Mouse (Mus musculus): ENCODE measurements at regions not wholly inside any gene's neighbourhood (a gene's known extent, or its start where the extent isn't known, plus 50 kb on each side); places are given as distances from the start of the nearest gene placed in this dataset.

DNA sequence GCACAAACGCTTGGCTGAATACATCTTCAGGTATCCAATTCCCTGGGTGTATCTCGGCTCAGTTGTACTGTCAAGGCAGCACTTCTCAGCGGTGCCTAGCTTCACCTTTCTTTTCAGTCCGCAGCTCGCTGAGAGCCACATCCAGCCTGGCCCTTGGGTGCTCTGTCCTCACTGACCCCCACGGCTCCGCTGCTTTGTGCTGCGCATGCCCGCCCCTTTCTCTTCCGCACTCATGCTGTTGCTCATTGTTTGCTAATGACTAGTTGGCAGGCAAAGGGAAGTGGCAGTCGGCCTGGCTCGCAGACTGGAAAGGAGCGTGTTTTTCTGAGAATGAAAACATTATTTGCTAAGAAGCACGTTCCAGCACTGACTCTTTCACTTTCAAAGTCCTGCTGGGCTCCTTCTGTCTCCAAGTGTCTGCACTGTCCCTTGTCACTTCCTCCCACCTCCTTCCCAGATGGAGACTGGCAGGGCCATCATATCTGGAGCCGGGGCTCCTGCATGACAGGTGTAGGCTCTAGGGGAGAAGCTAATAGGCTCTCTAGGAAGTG lies 146.7 kb upstream of the Kif2a start:
- H3K4me2 ChIP-seq (ENCODE audit: low read depth, low read length), result peak overlapping the region; percentile 64
- no peaks in the 10 kb centered on the region for H3K4me1 ChIP-seq (ENCODE audit: control insufficient read depth, insufficient read depth)
- no peaks in the 10 kb centered on the region for H3K9me3 ChIP-seq (replicated peaks; ENCODE audit: control insufficient read depth, low read length)
- TF ChIP-seq EP300 (IDR thresholded peaks at IDR 0.05; ENCODE audit: low read depth), result no peak
- no peak for TF ChIP-seq CTCF (IDR thresholded peaks at IDR 0.05; ENCODE audit: low read depth)
- DNase-seq (ENCODE audit: low spot score) (peak; percentile 40), ATAC-seq (ENCODE audit: insufficient read depth, low read depth) (peak; percentile 68)
- WGBS, result 13% methylated on average over 15 of the region's 15 CpGs
- H3K36me3 ChIP-seq (replicated peaks; ENCODE audit: control insufficient read depth, insufficient read depth, low read length), result no peaks in the 10 kb centered on the region
- no peaks in the 10 kb centered on the region for H3K27me3 ChIP-seq (ENCODE audit: control insufficient read depth, insufficient read depth, low read length)
- peak overlapping the region; percentile 35 for H3K4me3 ChIP-seq (ENCODE audit: low read depth, low read length)
- no peak overlapping the region for H3K27ac ChIP-seq (ENCODE audit: low read depth)
- no peak overlapping the region for H3K9ac ChIP-seq (replicated peaks; ENCODE audit: low read depth, low read length)

DNA sequence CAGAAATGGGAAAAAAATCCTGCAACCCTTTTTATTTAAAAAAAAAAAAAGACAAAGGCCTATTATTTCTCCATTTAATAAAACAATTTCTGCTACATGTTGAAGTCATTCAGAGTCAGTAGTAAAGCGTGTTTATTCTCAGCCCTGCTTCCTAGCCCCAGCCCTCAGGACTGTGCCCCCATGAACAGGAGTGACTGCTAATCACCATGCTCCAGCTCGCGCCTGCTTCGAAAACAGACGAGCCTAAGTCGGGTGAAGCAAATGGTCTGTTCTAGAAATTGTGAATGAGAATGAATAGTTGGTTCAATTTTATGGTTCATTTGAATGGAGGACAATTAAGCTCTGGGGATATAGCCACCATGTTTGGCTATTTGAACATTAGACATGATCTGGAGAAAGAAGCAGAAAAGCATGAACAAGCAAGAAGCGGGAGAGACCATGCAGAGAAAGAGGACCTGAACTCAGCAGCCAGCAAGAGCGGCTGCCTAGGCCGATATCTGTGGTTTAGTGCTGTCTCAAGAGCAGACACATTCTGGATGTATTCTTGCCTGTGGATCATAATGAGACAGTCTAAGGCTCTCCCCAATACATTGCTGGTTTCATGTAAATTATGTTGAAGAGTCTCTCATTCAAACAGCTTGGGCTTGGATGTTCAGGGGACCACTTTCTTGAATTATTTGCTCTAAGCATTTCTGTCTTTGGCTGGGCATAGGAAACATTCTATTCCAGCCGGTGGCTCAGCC lies 146.1 kb upstream of the Kif2a start:
- no peak for ATAC-seq (ENCODE audit: insufficient read depth, low read depth)
- 79% methylated on average over 10 of the region's 10 CpGs for WGBS
- Histone ChIP-seq H3K27me3 (ENCODE audit: control insufficient read depth, insufficient read depth, low read length) (no peaks in the 10 kb centered on the region), H3K4me2 (ENCODE audit: low read depth, low read length) (peak overlapping the region; percentile 64), H3K4me3 (ENCODE audit: low read depth, low read length) (peak overlapping the region; percentile 35), H3K9me3 (replicated peaks; ENCODE audit: control insufficient read depth, low read length) (no peaks in the 10 kb centered on the region), H3K4me1 (ENCODE audit: control insufficient read depth, insufficient read depth) (no peaks in the 10 kb centered on the region), H3K36me3 (replicated peaks; ENCODE audit: control insufficient read depth, insufficient read depth, low read length) (no peaks in the 10 kb centered on the region), H3K9ac (replicated peaks; ENCODE audit: low read depth, low read length) (no peak overlapping the region), H3K27ac (ENCODE audit: low read depth) (no peak overlapping the region)
- no peak for DNase-seq (ENCODE audit: low spot score)
- TF ChIP-seq CTCF (IDR thresholded peaks at IDR 0.05; ENCODE audit: low read depth) (no peak), EP300 (IDR thresholded peaks at IDR 0.05; ENCODE audit: low read depth) (no peak)

DNA sequence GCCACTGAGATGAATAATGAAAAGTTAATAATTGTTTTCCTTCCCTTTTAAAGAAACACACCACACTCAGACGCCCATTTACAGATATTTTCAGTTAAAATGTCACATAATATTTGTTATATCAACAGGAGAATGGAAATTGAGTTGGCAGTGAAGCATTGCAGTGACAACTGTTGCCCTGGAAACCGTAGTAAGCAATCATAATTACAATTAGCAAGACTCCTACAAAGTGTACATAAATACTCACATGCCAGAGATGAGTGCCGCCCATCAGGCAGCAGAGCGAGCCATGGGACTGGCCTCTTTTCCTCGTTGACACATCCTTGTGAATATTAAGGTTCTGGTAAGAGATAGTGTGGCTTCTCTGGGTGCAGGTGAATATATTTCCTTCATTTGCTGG lies 129.6 kb upstream of the Kif2a start:
- Histone ChIP-seq H3K4me3 (ENCODE audit: low read depth, low read length) (no peak overlapping the region), H3K9me3 (replicated peaks; ENCODE audit: control insufficient read depth, low read length) (no peaks in the 10 kb centered on the region), H3K36me3 (replicated peaks; ENCODE audit: control insufficient read depth, insufficient read depth, low read length) (no peaks in the 10 kb centered on the region), H3K4me2 (ENCODE audit: low read depth, low read length) (no peak overlapping the region), H3K9ac (replicated peaks; ENCODE audit: low read depth, low read length) (no peak overlapping the region), H3K4me1 (ENCODE audit: control insufficient read depth, insufficient read depth) (no peaks in the 10 kb centered on the region), H3K27ac (ENCODE audit: low read depth) (no peak overlapping the region), H3K27me3 (ENCODE audit: control insufficient read depth, insufficient read depth, low read length) (no peaks in the 10 kb centered on the region)
- 73% methylated on average over 5 of the region's 5 CpGs for WGBS
- DNase-seq (ENCODE audit: low spot score), result no peak
- ATAC-seq (ENCODE audit: insufficient read depth, low read depth), result no peak
- no peak for TF ChIP-seq CTCF (IDR thresholded peaks at IDR 0.05; ENCODE audit: low read depth)
- TF ChIP-seq EP300 (IDR thresholded peaks at IDR 0.05; ENCODE audit: low read depth), result no peak

DNA sequence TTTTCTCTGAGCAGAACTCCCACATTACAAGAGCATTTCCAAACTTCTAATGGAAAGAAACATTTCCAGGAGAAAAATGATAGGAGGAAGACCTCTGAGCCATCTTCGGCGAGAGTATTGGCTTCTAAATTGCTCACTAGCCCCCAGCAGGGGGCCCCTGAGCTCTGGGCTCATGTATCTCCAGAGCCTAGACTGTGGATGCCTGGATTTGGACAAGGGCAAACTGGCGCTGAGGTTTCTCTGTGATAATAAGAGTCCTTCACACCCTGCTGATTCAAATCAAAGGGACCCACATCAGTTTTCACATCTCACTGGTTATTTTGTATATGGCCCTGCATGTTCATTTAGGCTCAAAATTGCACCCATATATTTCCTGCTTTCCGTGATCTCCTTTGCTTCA lies 119.3 kb upstream of the Kif2a start:
- no peak overlapping the region for H3K4me3 ChIP-seq (ENCODE audit: low read depth, low read length)
- WGBS, result 44% methylated on average over 4 of the region's 4 CpGs
- DNase-seq (ENCODE audit: low spot score) (no peak), ATAC-seq (ENCODE audit: insufficient read depth, low read depth) (no peak)
- no peak overlapping the region for H3K9ac ChIP-seq (replicated peaks; ENCODE audit: low read depth, low read length)
- no peaks in the 10 kb centered on the region for H3K36me3 ChIP-seq (replicated peaks; ENCODE audit: control insufficient read depth, insufficient read depth, low read length)
- TF ChIP-seq EP300 (IDR thresholded peaks at IDR 0.05; ENCODE audit: low read depth) (no peak), CTCF (IDR thresholded peaks at IDR 0.05; ENCODE audit: low read depth) (no peak)
- H3K4me2 ChIP-seq (ENCODE audit: low read depth, low read length), result no peak overlapping the region
- H3K9me3 ChIP-seq (replicated peaks; ENCODE audit: control insufficient read depth, low read length), result no peaks in the 10 kb centered on the region
- no peaks in the 10 kb centered on the region for H3K4me1 ChIP-seq (ENCODE audit: control insufficient read depth, insufficient read depth)
- H3K27me3 ChIP-seq (ENCODE audit: control insufficient read depth, insufficient read depth, low read length), result no peaks in the 10 kb centered on the region
- no peak overlapping the region for H3K27ac ChIP-seq (ENCODE audit: low read depth)

DNA sequence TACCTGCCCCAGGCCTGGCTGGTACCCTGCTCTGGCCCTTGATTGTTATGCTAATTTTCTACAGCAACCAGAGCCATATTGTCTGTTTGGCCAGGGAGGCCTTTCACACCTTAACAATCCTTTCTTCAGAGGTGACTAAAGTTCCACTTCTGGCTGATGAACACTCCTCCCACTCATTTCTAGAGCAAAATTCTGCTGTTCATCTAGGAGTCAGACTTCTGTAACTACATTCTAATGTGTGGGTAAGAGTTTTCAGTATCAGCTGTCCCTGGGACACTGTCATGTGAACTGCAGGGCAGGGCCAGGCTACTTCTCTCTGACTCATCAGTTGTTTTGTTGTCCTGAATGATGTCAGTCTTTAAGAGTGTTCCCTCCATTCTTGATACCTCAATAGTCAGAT lies 112.2 kb upstream of the Kif2a start:
- H3K27me3 ChIP-seq (ENCODE audit: control insufficient read depth, insufficient read depth, low read length), result no peaks in the 10 kb centered on the region
- no peaks in the 10 kb centered on the region for H3K9me3 ChIP-seq (replicated peaks; ENCODE audit: control insufficient read depth, low read length)
- H3K4me2 ChIP-seq (ENCODE audit: low read depth, low read length), result no peak overlapping the region
- no peak overlapping the region for H3K27ac ChIP-seq (ENCODE audit: low read depth)
- H3K4me3 ChIP-seq (ENCODE audit: low read depth, low read length), result no peak overlapping the region
- TF ChIP-seq CTCF (IDR thresholded peaks at IDR 0.05; ENCODE audit: low read depth) (no peak), EP300 (IDR thresholded peaks at IDR 0.05; ENCODE audit: low read depth) (no peak)
- no peaks in the 10 kb centered on the region for H3K36me3 ChIP-seq (replicated peaks; ENCODE audit: control insufficient read depth, insufficient read depth, low read length)
- ATAC-seq (ENCODE audit: insufficient read depth, low read depth) (no peak), DNase-seq (ENCODE audit: low spot score) (no peak)
- no peaks in the 10 kb centered on the region for H3K4me1 ChIP-seq (ENCODE audit: control insufficient read depth, insufficient read depth)
- no peak overlapping the region for H3K9ac ChIP-seq (replicated peaks; ENCODE audit: low read depth, low read length)

DNA sequence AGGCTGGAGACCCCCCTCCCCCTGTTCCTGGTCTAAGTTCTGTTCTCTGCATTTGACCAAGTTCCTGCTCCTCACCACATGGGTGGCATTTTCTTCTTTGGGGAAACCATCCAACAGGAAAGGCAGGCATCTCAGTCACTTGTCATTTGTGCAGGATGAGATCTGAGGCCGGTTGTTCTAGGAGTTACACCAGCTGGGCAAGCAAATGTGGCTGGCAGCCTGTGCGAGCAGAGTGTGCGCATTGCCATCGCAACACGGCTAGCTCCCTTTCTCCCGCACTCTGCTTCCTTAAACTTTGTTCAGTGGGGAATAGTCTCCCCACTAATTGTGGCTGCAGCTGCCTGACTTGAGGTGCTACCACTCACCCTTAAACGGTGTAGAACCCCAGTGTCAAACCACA lies 104.7 kb upstream of the Kif2a start:
- Histone ChIP-seq H3K4me1 (ENCODE audit: control insufficient read depth, insufficient read depth) (no peaks in the 10 kb centered on the region), H3K9me3 (replicated peaks; ENCODE audit: control insufficient read depth, low read length) (no peaks in the 10 kb centered on the region), H3K4me3 (ENCODE audit: low read depth, low read length) (no peak overlapping the region), H3K36me3 (replicated peaks; ENCODE audit: control insufficient read depth, insufficient read depth, low read length) (no peaks in the 10 kb centered on the region), H3K9ac (replicated peaks; ENCODE audit: low read depth, low read length) (no peak overlapping the region), H3K27me3 (ENCODE audit: control insufficient read depth, insufficient read depth, low read length) (no peaks in the 10 kb centered on the region), H3K4me2 (ENCODE audit: low read depth, low read length) (no peak overlapping the region), H3K27ac (ENCODE audit: low read depth) (no peak overlapping the region)
- 85% methylated on average over 7 of the region's 7 CpGs for WGBS
- no peak for DNase-seq (ENCODE audit: low spot score)
- no peak for ATAC-seq (ENCODE audit: insufficient read depth, low read depth)
- no peak for TF ChIP-seq EP300 (IDR thresholded peaks at IDR 0.05; ENCODE audit: low read depth)
- no peak for TF ChIP-seq CTCF (IDR thresholded peaks at IDR 0.05; ENCODE audit: low read depth)
